Mouse (Mus musculus) forebrain, embryonic 11.5 days (tissue): ENCODE data around the gene Nrp1. TPM values are rescaled to one million over a fixed set of nuclear protein-coding genes. Genes with fewer than 3 reads are reported as not detected.
A peak's percentile ranks its signal among the peaks of the same experiment; 100 is the strongest.

ENCODE experiments used
- ATAC-seq: fragments of 200-750 bp; cut with Nextera tagmentation; replicated peaks from 2 replicates; pipeline ENCODE4 v1.8.0; 2017; ENCODE audit warnings: moderate TSS enrichment; ENCODE audit not compliant: low FRiP score
- DNase-seq: peaks from one replicate; pipeline ENCODE4 v3.0.0-alpha.2; 2017; ENCODE audit warnings: low spot score
- H3K27ac ChIP-seq: fragments of 300-500 bp; sonication (generic); 2 replicates; pipeline ENCODE4 v1.5.1; 2014; ENCODE audit warnings: low read depth, low read length
- H3K27me3 ChIP-seq: fragments of 300-500 bp; sonication (generic); 2 replicates; pipeline ENCODE4 v1.6.1; 2014; ENCODE audit warnings: mild to moderate bottlenecking, low read length, mixed read lengths; ENCODE audit not compliant: control insufficient read depth, insufficient read depth
- H3K36me3 ChIP-seq: fragments of 300-500 bp; sonication (generic); 2 replicates; pipeline ENCODE4 v1.6.1; 2014; ENCODE audit warnings: mild to moderate bottlenecking, low read length, moderate library complexity, mixed read lengths; ENCODE audit not compliant: control insufficient read depth, insufficient read depth
- H3K4me1 ChIP-seq: fragments of 300-500 bp; sonication (generic); replicated peaks from 2 replicates; pipeline ENCODE4 v1.6.1; 2014; ENCODE audit warnings: low read length, mixed read lengths; ENCODE audit not compliant: control insufficient read depth, insufficient read depth
- H3K4me2 ChIP-seq: fragments of 300-500 bp; sonication (generic); 2 replicates; pipeline ENCODE4 v1.6.1; 2014; ENCODE audit warnings: low read depth, mild to moderate bottlenecking, low read length, moderate library complexity, mixed read lengths; ENCODE audit not compliant: severe bottlenecking
- H3K4me3 ChIP-seq: fragments of 300-500 bp; sonication (generic); 2 replicates; pipeline ENCODE4 v1.5.1; 2014; ENCODE audit warnings: low read depth, low read length
- H3K9ac ChIP-seq: fragments of 300-500 bp; sonication (generic); 2 replicates; pipeline ENCODE4 v1.6.1; 2014; ENCODE audit warnings: low read length
- H3K9me3 ChIP-seq: fragments of 300-500 bp; sonication (generic); 2 replicates; pipeline ENCODE4 v1.6.1; 2016; ENCODE audit warnings: low read length, mixed read lengths; ENCODE audit not compliant: control insufficient read depth
- WGBS: fragments of 180-500 bp; shearing (Covaris S2); extraction: QIAGEN DNeasy Blood & Tissue Kit; methylation state at CpG from one replicate; pipeline ENCODE4 v1.1.7; 2014; 5-methylcytosine and 5-hydroxymethylcytosine counted together
- microRNA counts: library from miRNA; unstranded; fragments of <30 nt; microRNA quantifications from one replicate; lab custom pipeline; 2015
- microRNA-seq: library from miRNA; unstranded; fragments of <30 nt; microRNA quantifications from one replicate; pipeline ENCODE4, GENCODE M21; 2016; ENCODE audit not compliant: insufficient number of aligned reads
- polyA plus RNA-seq: library from polyadenylated mRNA; unstranded; fragments of >200 nt; fragmentation: Nextera tagmentation; extraction: Ambion mirVana; gene quantifications from 2 replicates; pipeline ENCODE4 v1.2.1, GENCODE M21; 2014

Nrp1 gene
- polyA plus RNA-seq, 1 experiment from 2014 or later: 28.3 TPM

GRCm38 (mm10) chr8:128549738-128550137 is 191.3 kb downstream of the Nrp1 start:
- no peak overlapping the region for H3K4me2 ChIP-seq
- H3K9me3 ChIP-seq: no peaks in the 10 kb centered on the region
- H3K27ac ChIP-seq: no peak overlapping the region
- DNase-seq (no peak), ATAC-seq (no peak)
- H3K9ac ChIP-seq: no peak overlapping the region
- H3K36me3 ChIP-seq: no peaks in the 10 kb centered on the region
- no peaks in the 10 kb centered on the region for H3K27me3 ChIP-seq
- H3K4me1 ChIP-seq: no peaks in the 10 kb centered on the region
- WGBS: 93% methylated on average over 5 of the region's 5 CpGs
- no peak overlapping the region for H3K4me3 ChIP-seq

GRCm38 (mm10) chr8:128551421-128552139 is 193.2 kb downstream of the Nrp1 start:
- WGBS: 60% methylated on average over 15 of the region's 15 CpGs
- DNase-seq: peak; percentile 81

More at GRCm38 (mm10) chr8:128551421-128552139, 193.2 kb downstream of the Nrp1 start:
- peak; percentile 18; the same call in 1 of the 2 replicates for ATAC-seq
- Histone ChIP-seq H3K4me2 (no peak overlapping the region), H3K9me3 (no peaks in the 10 kb centered on the region), H3K9ac (no peak overlapping the region), H3K27me3 (no peaks in the 10 kb centered on the region), H3K36me3 (no peaks in the 10 kb centered on the region), H3K4me3 (no peak overlapping the region), H3K4me1 (no peaks in the 10 kb centered on the region), H3K27ac (no peak overlapping the region)

MicroRNAs encoded within 50 kb of the gene (microRNA counts, 519-probe panel; counts per million panel counts)
- 31.2 counts per million for microRNA mmu-miR-1903 (lab: Ali Mortazavi, UCI)

Small RNAs within 50 kb of the gene (microRNA-seq; reads per million reads assigned to microRNA genes)
- not detected for gene Mir1903
